Mouse (Mus musculus): Measurements from ENCODE around the gene Lrrc59.
"Not testable (repeated sequence)": the region's sequence is repeated elsewhere in the genome, so short reads cannot be mapped to it uniquely, and the experiment has no call there.

Lrrc59 gene

DNA sequence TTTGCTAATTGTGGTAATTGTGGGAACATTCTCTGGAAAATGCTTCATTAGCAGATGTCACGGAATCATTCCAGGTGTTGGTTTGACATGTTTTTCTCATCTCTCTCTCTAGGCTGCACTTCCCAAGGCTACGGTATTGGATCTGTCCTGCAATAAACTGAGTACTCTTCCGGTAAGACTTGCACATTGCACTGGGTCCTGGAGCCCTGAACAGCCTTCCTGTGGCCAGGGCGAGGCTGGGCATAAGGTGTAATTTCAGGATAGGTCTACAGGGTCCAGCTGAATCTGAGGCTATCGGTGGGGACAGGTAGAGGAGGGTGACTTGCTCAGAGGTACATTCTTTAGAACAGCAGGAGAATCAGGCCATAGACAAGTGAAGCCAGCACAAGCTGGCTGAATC lies 2.4 kb downstream of the Lrrc59 start:
- DNase-seq: no peak

DNA sequence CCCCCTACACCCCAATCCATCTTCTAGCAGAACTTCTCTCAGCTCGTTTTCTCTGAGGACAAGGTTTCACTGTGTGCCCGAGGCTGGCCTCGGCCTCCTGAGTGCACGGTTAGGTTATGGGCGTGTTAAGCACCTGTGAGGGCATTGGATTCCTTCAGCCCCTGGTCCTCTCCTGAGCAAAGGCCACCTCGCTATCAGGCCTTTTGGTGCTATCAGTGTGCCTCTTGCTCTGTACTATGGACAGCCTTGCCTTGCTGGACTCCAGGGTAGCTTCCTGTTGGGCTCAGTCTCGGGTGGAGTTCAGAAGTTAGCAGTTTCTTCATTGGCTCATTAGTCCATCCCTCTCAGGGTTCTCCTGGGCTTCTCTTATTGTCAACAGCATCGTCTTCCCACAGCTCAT lies 3.4 kb downstream of the Lrrc59 start:
- no peak for DNase-seq

- DNase-seq: no peak
Measured at GRCm38 (mm10) chr11:94634431-94634830, 4.9 kb downstream of the Lrrc59 start.

GRCm38 (mm10) chr11:94644461-94645219 lies 15.1 kb downstream of the Lrrc59 start:
- DNase-seq: no peak

GRCm38 (mm10) chr11:94646457-94646856 lies 16.9 kb downstream of the Lrrc59 start:
- no peak for DNase-seq

DNA sequence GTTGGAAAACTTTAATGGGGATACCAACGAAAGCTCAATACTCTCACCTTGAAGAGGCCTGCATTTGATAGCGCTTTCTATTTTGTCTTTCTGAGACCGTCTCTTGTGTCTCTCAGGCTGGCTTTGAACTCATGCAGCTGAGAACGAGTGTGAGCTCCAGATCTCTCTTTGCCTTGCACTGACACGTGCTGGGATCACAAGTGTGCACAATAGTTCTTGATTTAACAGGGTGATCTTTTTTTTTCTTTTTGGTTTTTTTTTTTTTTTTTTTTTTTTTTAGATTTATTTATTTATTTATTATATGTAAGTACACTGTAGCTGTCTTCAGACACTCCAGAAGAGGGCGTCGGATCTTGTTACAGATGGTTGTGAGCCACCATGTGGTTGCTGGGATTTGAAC lies 21.7 kb downstream of the Lrrc59 start:
- DNase-seq: not testable (repeated sequence)

GRCm38 (mm10) chr11:94652973-94653372 lies 23.4 kb downstream of the Lrrc59 start:
- no peak for DNase-seq

DNA sequence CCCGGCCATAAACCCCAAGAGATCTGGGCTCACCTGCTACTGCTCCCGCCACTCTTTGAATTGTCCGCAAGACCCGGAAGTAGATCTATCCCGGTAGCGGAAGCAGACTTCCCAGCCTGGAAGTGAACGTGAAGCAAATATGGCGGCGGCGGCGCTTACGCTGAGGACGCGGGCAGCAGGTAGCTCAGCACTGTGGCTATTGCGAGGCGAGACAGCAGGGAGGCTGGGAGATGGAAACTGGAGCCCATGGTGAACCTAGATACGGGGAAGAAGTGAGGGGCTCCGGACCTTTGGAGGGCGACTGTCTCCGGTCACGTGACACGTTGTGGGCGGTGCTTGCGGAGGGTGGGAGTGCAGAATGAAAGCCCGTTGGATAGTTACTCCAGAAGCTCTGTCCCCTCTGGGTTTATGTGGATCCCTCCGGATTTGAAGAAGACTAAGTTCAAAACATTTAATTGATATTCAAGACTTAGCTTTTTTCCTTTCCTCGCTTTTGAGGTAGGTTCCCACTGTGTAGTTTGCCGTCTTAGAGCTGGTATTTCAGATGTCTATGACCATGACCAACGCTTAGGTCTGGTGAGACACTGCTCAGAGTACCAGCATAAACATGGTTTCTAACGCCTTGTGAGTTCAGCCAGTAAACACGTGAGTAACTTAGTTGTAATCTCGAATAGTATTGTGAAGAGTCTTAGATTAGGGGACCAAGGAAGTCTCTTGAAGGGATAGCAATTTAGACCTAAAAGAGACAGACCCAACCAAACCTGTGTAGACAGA lies 24.3 kb downstream of the Lrrc59 start, which contains the start of the genes Mrpl27 and Eme1:
Mrpl27 (plus strand) TSS at position 105 of the 774 bp plus-strand sequence.
Eme1 (minus strand) TSS at position 302 of the 774 bp plus-strand sequence.
- peak; percentile 90 for DNase-seq

GRCm38 (mm10) chr11:94661344-94661743 lies 31.8 kb downstream of the Lrrc59 start:
- DNase-seq: no peak

DNA sequence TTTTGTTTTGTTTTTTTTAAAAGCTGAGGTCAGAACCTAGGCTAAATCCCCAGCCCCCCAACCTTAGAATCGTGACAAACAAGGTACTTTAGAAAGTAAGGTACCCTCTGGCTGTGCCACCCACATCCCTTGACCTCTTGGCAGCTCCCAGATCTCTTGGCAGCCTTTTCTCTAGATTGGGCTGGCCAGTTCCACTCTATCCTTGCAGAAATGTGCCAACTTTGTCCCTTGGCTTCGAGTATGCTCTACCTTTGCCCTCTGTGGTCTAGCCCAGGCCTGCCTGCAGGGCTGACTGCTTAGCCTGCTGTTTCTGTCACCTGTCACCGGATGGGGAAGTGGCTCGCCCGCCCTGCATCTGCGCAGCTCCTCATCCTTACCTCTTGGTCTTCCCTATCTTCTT lies 35.7 kb downstream of the Lrrc59 start:
- no peak for DNase-seq

GRCm38 (mm10) chr11:94674984-94675383 lies 45.4 kb downstream of the Lrrc59 start:
- no peak for DNase-seq

DNA sequence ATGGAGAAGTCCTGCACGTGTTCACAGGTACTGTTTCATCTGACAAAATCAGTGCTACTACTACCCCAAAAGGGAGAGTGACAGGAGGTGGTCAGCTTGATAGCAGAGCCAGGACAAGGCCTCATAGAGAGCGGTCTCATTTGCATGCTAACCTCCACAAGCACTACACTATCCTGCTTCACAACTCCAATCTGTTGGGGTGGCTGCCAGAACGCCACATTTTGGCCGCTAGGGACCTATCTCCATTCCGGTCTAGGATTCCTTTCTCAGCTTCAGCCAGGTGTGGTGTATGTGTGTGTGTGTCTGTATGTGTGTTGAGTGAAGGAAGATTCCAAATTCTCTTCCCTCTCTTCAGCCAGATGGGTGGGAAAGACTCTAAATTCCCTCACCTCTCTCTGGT lies 45.9 kb downstream of the Lrrc59 start:
- DNase-seq: no peak

DNA sequence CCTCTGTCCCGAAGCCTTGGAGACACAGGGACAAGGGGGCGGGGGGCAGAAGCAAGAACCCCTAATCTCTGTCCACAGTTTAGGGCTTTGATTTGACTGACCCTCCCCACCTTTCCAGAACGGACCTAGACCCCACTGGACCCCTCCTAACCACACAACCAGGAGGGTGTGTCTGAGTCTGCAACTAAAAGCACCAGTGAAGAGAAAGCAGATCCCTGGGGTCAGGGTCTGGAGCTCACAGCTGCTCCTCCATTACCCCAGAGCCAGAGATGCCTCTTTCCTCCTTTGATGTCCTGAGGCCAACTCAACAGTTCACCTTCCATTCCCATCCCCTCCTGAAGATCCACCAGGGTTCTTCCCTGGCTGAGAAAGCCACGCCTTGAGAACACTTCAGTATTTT lies 46.7 kb downstream of the Lrrc59 start:
- DNase-seq: peak; percentile 16

GRCm38 (mm10) chr11:94676754-94677606 lies 47.4 kb downstream of the Lrrc59 start, which contains the start of gene Xylt2:
TSS of gene Xylt2 (minus strand) at chr11:94677515.
- DNase-seq: peak; percentile 98

DNA sequence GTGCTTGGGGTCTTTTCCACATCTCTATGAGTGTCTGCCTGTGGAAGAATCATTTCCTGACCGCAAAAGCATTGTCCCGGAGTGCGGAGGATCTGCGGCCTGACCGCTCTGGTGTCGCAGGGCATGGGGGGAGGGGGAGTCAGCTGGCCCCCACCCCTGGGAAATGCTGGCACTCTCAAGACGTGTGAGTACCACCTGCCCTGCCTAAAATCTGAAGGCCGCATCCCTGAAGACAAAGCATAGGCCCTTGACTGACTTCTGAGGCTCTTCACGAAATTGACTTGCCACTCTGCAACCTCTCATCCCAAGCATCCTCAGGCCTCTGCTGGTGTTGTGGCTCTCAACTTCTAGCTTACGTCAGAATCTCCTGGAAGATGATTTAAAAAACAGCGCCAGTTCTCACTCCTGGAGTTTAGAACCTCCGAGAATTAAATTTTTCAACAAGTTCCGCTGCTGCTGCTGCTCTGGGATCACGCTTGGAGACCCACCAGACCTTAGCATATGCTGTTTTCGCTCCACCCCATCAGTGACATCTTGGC lies 48.1 kb downstream of the Lrrc59 start:
- no peak for DNase-seq

DNA sequence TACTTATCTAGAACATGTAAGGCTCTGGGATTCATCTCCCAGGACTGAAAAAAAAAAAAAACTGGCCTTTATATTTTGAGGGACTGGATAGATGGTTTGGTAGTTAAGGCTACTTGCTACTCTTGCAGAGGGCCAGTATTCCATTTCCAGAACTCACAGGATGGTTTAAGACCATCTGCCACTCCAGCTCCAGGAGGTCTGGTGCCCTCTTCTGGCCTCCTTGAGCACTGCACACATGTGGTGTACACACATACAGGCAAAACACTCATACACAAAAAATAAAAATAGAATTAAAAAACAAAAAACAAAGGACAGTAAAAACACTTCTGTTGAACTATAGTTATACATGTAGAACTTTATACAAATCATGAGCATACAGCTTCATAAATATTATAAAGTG lies 51.1 kb downstream of the Lrrc59 start:
- no peak for DNase-seq

DNA sequence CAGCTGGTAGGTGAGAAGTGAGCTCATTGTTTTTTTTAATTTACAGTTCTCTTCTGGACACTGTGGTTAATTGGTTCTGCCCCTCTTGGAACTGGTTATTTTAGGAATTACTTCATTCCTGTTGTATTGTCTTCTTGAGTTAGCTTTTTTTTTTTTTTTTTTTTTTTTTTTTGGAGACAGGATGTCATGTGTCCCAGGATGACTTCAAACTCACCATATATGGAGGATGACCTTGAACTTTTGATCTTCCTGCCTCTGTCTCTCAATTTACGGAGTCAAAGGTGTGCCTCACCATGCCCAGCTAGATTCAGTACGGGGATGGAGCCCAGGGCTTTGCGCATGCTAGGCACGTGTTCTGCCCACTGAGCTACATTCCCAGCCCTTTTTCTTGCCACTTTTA lies 52.1 kb downstream of the Lrrc59 start:
- DNase-seq: no peak

GRCm38 (mm10) chr11:94682427-94682826 lies 52.9 kb downstream of the Lrrc59 start:
- no peak for DNase-seq

GRCm38 (mm10) chr11:94687178-94687577 lies 57.6 kb downstream of the Lrrc59 start:
- no peak for DNase-seq

GRCm38 (mm10) chr11:94692502-94692901 lies 62.9 kb downstream of the Lrrc59 start:
- not testable (repeated sequence) for DNase-seq
